Mouse (Mus musculus) kidney, postnatal 0 days (tissue): ENCODE results near the gene Abcd4. TPM values are rescaled to one million over a fixed set of nuclear protein-coding genes. Genes with fewer than 3 reads are reported as not detected.
A peak's percentile ranks its signal among the peaks of the same experiment; 100 is the strongest.

Experiments
- ATAC-seq: fragments of 200-750 bp; cut with Nextera tagmentation; replicated peaks from 2 replicates; pipeline ENCODE4 v1.8.0; 2017; ENCODE audit warnings: low read depth, moderate number of reproducible peaks, moderate TSS enrichment, moderate library complexity; ENCODE audit not compliant: low FRiP score
- DNase-seq: peaks from one replicate; pipeline ENCODE4 v3.0.0-alpha.2; 2016; ENCODE audit warnings: low spot score
- H3K27ac ChIP-seq: fragments of 300-500 bp; sonication (generic); 2 replicates; pipeline ENCODE4 v1.5.1; 2014; ENCODE audit warnings: mild to moderate bottlenecking
- H3K27me3 ChIP-seq: fragments of 300-500 bp; sonication (generic); 2 replicates; pipeline ENCODE4 v1.6.1; 2014; ENCODE audit warnings: low read length, mixed read lengths; ENCODE audit not compliant: insufficient read depth
- H3K36me3 ChIP-seq: fragments of 300-500 bp; sonication (generic); 2 replicates; pipeline ENCODE4 v1.6.1; 2014; ENCODE audit warnings: low read length, mixed read lengths; ENCODE audit not compliant: insufficient read depth
- H3K4me1 ChIP-seq: fragments of 300-500 bp; sonication (generic); replicated peaks from 2 replicates; pipeline ENCODE4 v1.6.1; 2014; ENCODE audit warnings: antibody characterized with exemption, low read length, mixed read lengths; ENCODE audit not compliant: insufficient read depth
- H3K4me2 ChIP-seq: fragments of 300-500 bp; sonication (generic); 2 replicates; pipeline ENCODE4 v1.6.1; 2014; ENCODE audit warnings: mild to moderate bottlenecking, low read length, moderate library complexity, mixed read lengths
- H3K4me3 ChIP-seq: fragments of 300-500 bp; sonication (generic); replicated peaks from 2 replicates; pipeline ENCODE4 v1.5.1; 2014; ENCODE audit warnings: low read depth, low read length
- H3K9ac ChIP-seq: fragments of 300-500 bp; sonication (generic); 2 replicates; pipeline ENCODE4 v1.6.1; 2014; ENCODE audit warnings: low read depth, low read length
- H3K9me3 ChIP-seq: fragments of 300-500 bp; sonication (generic); replicated peaks from 2 replicates; pipeline ENCODE4 v1.6.1; 2016; ENCODE audit warnings: low read length, inconsistent platforms, mixed read lengths
- CTCF ChIP-seq: IDR thresholded peaks from 2 replicates; pipeline ENCODE4 v1.5.1; 2016; ENCODE audit warnings: antibody characterized with exemption, low read depth, mild to moderate bottlenecking, moderate library complexity
- WGBS: fragments of 180-500 bp; shearing (Covaris S2); extraction: QIAGEN DNeasy Blood & Tissue Kit; methylation state at CpG from one replicate; pipeline ENCODE4 v1.1.7; 2014; 5-methylcytosine and 5-hydroxymethylcytosine counted together
- polyA plus RNA-seq: library from polyadenylated mRNA; unstranded; fragments of >200 nt; fragmentation: Nextera tagmentation; extraction: Ambion mirVana; gene quantifications from 2 replicates; pipeline ENCODE4 v1.2.1, GENCODE M21; 2015

Gene Abcd4
- polyA plus RNA-seq, 1 experiment from 2014 or later: 12.1 TPM

DNA sequence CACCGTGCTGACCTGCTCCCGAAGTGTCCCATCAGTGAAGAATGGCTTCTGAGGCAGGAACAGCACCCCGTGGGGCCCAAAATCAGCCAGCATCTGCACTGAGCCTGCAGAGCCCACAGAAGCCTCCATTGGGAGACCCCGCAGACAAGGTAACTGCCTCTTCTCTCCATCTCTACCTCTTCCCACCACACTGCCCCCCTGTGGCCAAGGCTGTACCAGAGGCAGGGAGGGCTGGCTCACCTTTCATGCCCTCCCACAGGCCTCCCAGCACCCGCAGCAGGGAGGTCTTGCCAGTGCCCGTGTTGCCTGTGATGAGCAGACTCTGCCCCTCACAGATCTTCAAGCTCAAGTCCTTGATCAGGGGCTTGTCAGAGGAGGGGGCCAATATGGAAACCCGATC is 11.4 kb downstream of the Abcd4 start:
- TF ChIP-seq CTCF: peak; percentile 53
- 71% methylated on average over 7 of the region's 7 CpGs for WGBS
- Histone ChIP-seq H3K9me3 (no peaks in the 10 kb centered on the region), H3K27me3 (no peaks in the 10 kb centered on the region), H3K36me3 (peaks cover 7% of the 10 kb centered on the region), H3K4me2 (no peak overlapping the region), H3K4me1 (no peaks in the 10 kb centered on the region), H3K4me3 (no peak overlapping the region), H3K27ac (no peak overlapping the region), H3K9ac (no peak overlapping the region)
- DNase-seq (no peak), ATAC-seq (no peak)

DNA sequence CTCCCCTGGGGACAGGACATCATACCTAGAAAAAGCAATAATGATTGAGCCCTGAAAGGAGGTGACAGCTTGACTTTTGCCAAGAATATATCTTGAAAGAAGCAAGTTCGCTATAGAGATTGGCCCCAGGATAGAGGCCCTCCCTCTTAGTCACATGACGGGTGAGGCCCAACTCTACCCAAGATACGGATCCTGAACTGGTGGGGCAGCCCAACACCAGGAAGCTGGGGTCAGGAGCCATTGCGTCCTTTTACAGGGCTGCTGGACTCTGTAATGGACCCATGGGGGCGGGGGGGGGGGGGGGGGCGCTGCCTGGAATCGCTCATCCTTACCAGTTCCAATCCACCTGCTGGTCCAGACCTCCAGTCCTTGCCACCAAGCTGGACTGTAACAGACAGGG is 13.2 kb downstream of the Abcd4 start:
- no peak overlapping the region for H3K4me3 ChIP-seq
- H3K4me2 ChIP-seq: no peak overlapping the region
- no peak overlapping the region for H3K27ac ChIP-seq
- no peaks in the 10 kb centered on the region for H3K9me3 ChIP-seq
- peaks cover 7% of the 10 kb centered on the region for H3K36me3 ChIP-seq
- no peak for TF ChIP-seq CTCF
- DNase-seq (no peak), ATAC-seq (no peak; the same call in 1 of the 2 replicates)
- H3K9ac ChIP-seq: no peak overlapping the region
- H3K27me3 ChIP-seq: no peaks in the 10 kb centered on the region
- no peaks in the 10 kb centered on the region for H3K4me1 ChIP-seq
- WGBS: 74% methylated on average over 6 of the region's 7 CpGs

- Histone ChIP-seq H3K9ac (no peak overlapping the region), H3K4me3 (no peak overlapping the region), H3K9me3 (no peaks in the 10 kb centered on the region), H3K36me3 (no peaks in the 10 kb centered on the region), H3K27ac (no peak overlapping the region), H3K4me2 (no peak overlapping the region), H3K4me1 (no peaks in the 10 kb centered on the region), H3K27me3 (no peaks in the 10 kb centered on the region)
- no peak for TF ChIP-seq CTCF
- no peak for DNase-seq
- no peak for ATAC-seq
- 19% methylated on average over 8 of the region's 8 CpGs for WGBS
These were observed 18.9 kb downstream of the Abcd4 start for GRCm38 (mm10) chr12:84598324-84598723.

DNA sequence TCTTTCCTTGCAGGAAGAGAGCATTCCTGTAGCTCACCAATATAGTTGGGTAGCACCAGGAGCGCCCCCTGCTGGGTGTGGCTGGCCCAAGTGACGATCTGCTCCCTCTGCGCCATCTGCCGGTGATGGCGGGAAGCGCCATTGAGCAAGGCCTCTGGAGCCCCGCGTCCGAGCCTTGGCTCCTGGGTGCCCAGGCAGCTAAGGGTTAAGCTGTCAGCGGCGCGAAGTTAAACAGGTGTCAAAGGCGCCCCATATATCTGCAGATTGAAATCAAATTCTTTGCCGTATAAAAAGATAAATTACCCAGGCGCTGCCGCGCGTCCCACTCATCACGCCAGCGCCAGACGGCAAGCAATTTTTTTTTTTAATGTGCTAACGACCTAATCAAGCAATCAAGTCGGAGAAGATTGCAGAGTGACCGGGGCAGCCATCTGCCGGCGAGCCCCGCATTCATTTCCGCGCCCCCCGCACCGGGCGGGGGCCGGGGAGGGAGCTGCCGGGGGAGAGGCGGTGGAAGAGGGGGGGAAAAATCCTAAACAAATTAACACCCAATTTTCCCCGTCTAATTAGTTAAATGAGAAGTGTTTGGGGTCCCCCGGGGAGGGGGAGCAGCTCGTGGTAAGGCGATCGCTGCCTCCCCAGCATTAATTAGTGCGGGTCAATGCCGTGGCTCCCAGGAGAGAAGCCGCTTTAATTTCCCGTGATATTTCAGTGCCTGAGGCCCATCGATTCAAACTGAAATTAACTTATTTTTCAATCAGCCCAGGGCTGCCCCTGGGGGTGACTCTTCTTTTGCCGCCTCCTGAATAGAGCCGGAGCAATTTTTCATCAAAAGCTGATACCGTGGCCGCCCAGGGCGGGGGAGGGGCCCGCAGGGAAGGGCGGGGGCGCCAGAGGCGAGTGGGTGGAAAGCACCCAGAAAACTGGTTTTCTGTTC is 27.1 kb downstream of the Abcd4 start:
- peak overlapping the region; percentile 53 for H3K4me3 ChIP-seq
- under 1% methylated on average over 54 of the region's 54 CpGs for WGBS
- H3K27ac ChIP-seq: no peak overlapping the region
- DNase-seq: peak; percentile 88
- H3K9me3 ChIP-seq: no peaks in the 10 kb centered on the region
- H3K4me2 ChIP-seq: peak overlapping the region; percentile 95
- H3K4me1 ChIP-seq: peaks cover 6% of the 10 kb centered on the region; the same call in 1 of the 2 replicates
- peak; percentile 59; the same call in 1 of the 2 replicates for ATAC-seq
- TF ChIP-seq CTCF: peak; percentile 100
- H3K9ac ChIP-seq: peak overlapping the region; percentile 49
- H3K27me3 ChIP-seq: no peaks in the 10 kb centered on the region
- H3K36me3 ChIP-seq: no peaks in the 10 kb centered on the region

- 95% methylated on average over 2 of the region's 2 CpGs for WGBS
- Histone ChIP-seq H3K4me2 (no peak overlapping the region), H3K9me3 (no peaks in the 10 kb centered on the region), H3K4me3 (no peak overlapping the region), H3K27me3 (0 out of 2 replicates have a peak, but pooled peaks cover 4% of the 10 kb centered on the region), H3K27ac (no peak overlapping the region), H3K4me1 (no peaks in the 10 kb centered on the region), H3K9ac (no peak overlapping the region), H3K36me3 (no peaks in the 10 kb centered on the region)
- DNase-seq (no peak), ATAC-seq (no peak)
- TF ChIP-seq CTCF: peak; percentile 31; the same call in 1 of the 2 replicates
These were observed 35.9 kb downstream of the Abcd4 start for GRCm38 (mm10) chr12:84581285-84581684.

DNA sequence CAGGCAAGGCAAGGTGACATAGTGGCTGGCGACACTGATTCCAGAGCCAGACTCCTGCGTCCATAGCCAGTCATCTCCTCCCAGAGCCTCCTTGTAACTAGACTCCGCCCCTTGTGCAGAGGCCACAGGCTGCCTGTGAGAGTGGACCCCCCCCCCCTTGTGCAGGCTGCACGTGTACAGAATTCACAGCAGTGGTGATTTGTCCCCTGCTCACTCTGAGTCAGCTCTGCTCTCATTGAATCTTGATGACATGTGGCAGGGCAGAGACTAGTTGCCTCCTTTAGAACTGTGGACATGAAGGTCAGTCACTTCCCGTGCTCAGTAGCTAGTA is 38.8 kb downstream of the Abcd4 start:
- no peaks in the 10 kb centered on the region for H3K4me1 ChIP-seq
- H3K36me3 ChIP-seq: no peaks in the 10 kb centered on the region
- H3K9ac ChIP-seq: no peak overlapping the region
- H3K4me2 ChIP-seq: no peak overlapping the region
- H3K27me3 ChIP-seq: 0 out of 2 replicates have a peak, but pooled peaks cover 4% of the 10 kb centered on the region
- 37% methylated on average over 5 of the region's 5 CpGs for WGBS
- no peak for DNase-seq
- no peak overlapping the region for H3K4me3 ChIP-seq
- no peaks in the 10 kb centered on the region for H3K9me3 ChIP-seq
- TF ChIP-seq CTCF: no peak
- no peak overlapping the region for H3K27ac ChIP-seq
- no peak for ATAC-seq
